Mouse (Mus musculus): ENCODE measurements around the gene Gm27021. TPM values are rescaled to one million over a fixed set of nuclear protein-coding genes. Genes with fewer than 3 reads are reported as not detected.
A peak's percentile ranks its signal among the peaks of the same experiment; 100 is the strongest.

The Gm27021 gene
- polyA plus RNA-seq, 1 experiment from 2014 or later = 2.3 TPM

DNA sequence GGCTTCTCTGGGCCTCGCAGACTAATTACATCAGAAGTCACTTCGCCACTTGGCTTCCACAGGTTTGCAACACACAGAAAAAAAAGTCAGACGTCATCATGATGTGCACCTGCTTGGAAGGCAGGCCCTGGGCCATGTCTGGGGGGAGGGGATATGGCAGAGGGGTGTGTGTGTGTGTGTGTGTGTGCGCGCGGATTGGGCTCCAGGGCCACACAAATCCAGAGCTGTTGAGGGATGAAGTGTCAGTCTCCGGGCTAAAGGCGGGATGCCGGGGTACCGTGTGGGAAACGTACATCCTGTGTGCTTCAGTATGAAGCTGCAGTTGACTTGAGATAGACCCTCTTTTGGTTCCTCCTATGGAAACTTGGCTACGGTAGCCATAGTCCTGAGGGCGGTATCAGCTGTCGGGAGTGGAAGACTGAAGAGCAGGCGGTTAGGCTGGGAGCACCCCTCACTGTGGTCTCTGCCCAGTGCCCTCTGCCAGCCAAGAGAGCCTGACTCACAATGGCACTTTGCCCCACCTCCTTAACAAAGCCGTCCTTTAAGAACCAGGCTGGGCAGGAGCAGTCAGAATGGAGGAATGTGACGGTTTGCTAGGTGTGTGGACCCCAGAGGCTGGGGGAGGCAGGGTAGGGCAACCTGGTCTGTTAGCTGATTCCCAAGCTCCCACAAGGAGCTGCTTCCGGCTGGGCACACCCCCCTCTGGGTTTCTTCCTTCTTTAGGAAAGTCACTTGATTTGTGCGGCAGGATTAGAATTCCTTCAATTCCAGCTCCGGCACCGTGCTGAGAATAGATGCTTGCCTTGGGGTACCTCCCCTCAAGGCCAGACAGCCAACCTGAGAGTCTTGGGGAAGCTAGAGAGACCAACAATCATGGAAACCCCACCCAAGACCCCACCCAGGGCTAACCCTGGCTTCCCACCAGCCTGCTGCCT is 36.2 kb downstream of the Gm27021 start:
- Histone ChIP-seq H3K36me3 (no peaks in the 10 kb centered on the region), H3K4me2 (no peak overlapping the region), H3K9ac (no peak overlapping the region), H3K4me3 (no peak overlapping the region), H3K4me1 (peaks cover 21% of the 10 kb centered on the region), H3K27ac (no peak overlapping the region), H3K9me3 (no peaks in the 10 kb centered on the region), H3K27me3 (peaks cover 28% of the 10 kb centered on the region)
- ATAC-seq (ENCODE audit: borderline replicate concordance, extremely low read depth, low FRiP score, low TSS enrichment) = no peak
- WGBS = 78% methylated on average over 21 of the region's 21 CpGs

DNA sequence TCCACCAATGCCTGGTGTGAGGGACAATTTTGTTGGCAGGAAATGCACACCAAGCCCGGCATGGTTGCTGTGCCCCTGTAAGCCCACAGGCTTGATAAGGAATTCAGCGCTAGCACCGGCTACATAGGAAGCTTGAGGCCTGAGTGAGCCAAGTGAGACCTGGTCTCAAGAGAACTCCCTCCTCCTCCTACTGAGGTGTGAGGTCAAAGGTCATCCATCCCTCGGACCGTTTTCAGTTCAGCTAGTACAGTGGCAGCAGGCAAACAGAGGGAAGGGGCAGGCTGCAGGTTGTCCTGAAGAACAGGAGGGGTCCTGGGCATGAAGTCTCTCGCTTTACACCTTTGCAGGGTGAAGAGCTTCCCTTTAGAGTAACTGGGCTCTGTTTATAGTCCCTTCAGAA is 37.0 kb downstream of the Gm27021 start:
- 41% methylated on average over 6 of the region's 6 CpGs for WGBS
- Histone ChIP-seq H3K9ac (no peak overlapping the region), H3K36me3 (no peaks in the 10 kb centered on the region), H3K9me3 (no peaks in the 10 kb centered on the region), H3K27me3 (peaks cover 28% of the 10 kb centered on the region), H3K4me1 (peaks cover 21% of the 10 kb centered on the region), H3K27ac (no peak overlapping the region), H3K4me2 (no peak overlapping the region), H3K4me3 (no peak overlapping the region)
- no peak for ATAC-seq (ENCODE audit: borderline replicate concordance, extremely low read depth, low FRiP score, low TSS enrichment)

DNA sequence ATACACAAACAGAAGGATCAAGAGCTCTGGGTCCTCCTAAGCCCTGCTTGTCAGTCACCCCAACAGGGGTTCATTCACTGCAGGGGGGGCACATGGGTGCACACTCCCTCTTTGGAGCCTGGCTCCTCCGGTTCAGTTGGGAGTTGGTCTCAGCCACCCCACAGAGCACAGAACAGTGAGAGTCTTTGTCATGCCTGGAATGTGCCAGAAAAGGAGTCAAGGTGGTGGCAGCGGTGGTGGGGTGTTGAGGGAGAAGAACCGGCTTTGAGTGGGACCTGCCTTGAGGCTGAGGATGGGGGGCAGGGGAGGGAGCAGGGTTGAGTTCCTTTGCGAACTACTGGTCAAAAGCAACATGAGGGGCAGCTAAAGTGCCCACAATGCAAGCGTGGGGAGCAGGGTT is 37.8 kb downstream of the Gm27021 start:
- Histone ChIP-seq H3K4me2 (no peak overlapping the region), H3K9me3 (no peaks in the 10 kb centered on the region), H3K27ac (peak overlapping the region; percentile 49), H3K4me1 (peaks cover 21% of the 10 kb centered on the region), H3K36me3 (no peaks in the 10 kb centered on the region), H3K27me3 (peaks cover 24% of the 10 kb centered on the region), H3K4me3 (no peak overlapping the region), H3K9ac (no peak overlapping the region)
- WGBS = 28% methylated on average over 5 of the region's 5 CpGs
- peak; percentile 31; the same call in 1 of the 2 replicates for ATAC-seq (ENCODE audit: borderline replicate concordance, extremely low read depth, low FRiP score, low TSS enrichment)

DNA sequence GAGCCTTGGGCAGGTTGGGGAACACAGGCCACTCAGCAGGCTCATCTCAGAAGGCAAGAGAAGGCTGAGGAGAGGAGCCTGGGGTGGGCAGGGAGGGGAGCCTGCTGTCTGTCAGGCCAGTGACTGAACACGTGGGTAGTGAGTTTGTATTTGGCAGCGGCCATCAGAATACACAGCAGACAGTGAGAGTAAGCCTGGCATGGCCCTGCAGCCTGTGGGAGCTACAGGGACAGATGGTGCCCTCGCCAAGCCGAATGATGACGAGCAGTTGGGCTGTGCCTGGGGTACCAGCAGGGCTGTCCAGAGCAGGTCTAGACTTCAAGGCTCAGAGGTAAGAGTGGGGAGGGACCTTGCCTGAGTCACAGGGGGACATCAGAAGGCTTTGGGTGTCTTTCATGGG is 40.6 kb downstream of the Gm27021 start:
- H3K4me3 ChIP-seq = no peak overlapping the region
- WGBS = 82% methylated on average over 5 of the region's 5 CpGs
- no peaks in the 10 kb centered on the region for H3K9me3 ChIP-seq
- no peak for ATAC-seq (ENCODE audit: borderline replicate concordance, extremely low read depth, low FRiP score, low TSS enrichment)
- peaks cover 13% of the 10 kb centered on the region for H3K4me1 ChIP-seq
- no peak overlapping the region for H3K9ac ChIP-seq
- H3K4me2 ChIP-seq = no peak overlapping the region
- no peaks in the 10 kb centered on the region for H3K36me3 ChIP-seq
- H3K27ac ChIP-seq = no peak overlapping the region
- H3K27me3 ChIP-seq = no peaks in the 10 kb centered on the region; the same call in 1 of the 2 replicates

DNA sequence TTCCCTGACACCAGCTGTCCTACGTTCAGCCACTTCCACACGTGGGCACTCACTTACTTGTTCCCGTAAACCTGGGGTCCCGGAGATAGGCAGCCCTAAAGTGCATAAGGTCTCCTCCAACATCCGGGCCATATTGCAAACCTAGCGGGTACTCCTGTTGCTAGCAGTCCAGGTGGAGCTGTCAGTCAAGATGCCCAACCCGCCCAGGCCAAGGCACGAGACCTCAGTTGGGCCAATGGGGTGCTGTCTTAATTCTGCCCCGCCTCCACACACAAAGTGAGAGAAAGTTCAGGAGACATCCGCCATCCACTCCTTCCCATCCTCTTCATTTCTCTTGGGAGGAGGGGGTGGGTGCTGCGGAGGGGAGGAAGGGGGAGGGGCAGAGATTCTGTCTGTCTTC is 41.4 kb downstream of the Gm27021 start:
- no peaks in the 10 kb centered on the region for H3K36me3 ChIP-seq
- 53% methylated on average over 11 of the region's 11 CpGs for WGBS
- no peak overlapping the region for H3K9ac ChIP-seq
- H3K4me2 ChIP-seq = no peak overlapping the region
- H3K27ac ChIP-seq = no peak overlapping the region
- H3K27me3 ChIP-seq = no peaks in the 10 kb centered on the region
- peaks cover 13% of the 10 kb centered on the region for H3K4me1 ChIP-seq
- no peak for ATAC-seq (ENCODE audit: borderline replicate concordance, extremely low read depth, low FRiP score, low TSS enrichment)
- no peak overlapping the region for H3K4me3 ChIP-seq
- H3K9me3 ChIP-seq = no peaks in the 10 kb centered on the region

DNA sequence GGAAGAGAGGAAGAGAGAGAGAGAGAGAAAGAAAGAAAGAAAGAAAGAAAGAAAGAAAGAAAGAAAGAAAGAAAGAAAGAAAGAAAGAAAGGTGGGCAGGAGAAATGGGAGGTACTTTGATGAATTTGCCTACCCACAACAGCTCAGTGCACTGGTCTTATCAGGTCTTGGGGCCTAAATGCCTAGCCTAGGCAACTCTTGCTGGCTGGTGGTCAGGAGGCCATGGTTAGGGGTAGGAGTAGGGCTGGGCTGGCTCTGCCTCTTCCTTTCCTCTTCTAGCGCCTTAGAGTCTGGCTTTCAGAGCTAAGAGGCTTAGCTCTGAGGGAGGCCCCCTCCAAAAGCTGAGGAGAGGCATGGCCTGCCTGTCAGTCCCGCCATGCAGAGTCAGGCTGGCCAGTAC is 44.3 kb downstream of the Gm27021 start:
- peaks cover 16% of the 10 kb centered on the region; the same call in 1 of the 2 replicates for H3K4me1 ChIP-seq
- ATAC-seq (ENCODE audit: borderline replicate concordance, extremely low read depth, low FRiP score, low TSS enrichment) = no peak
- no peaks in the 10 kb centered on the region for H3K9me3 ChIP-seq
- H3K4me3 ChIP-seq = no peak overlapping the region
- 54% methylated on average over 2 of the region's 2 CpGs for WGBS
- no peak overlapping the region for H3K27ac ChIP-seq
- no peak overlapping the region for H3K4me2 ChIP-seq
- no peaks in the 10 kb centered on the region for H3K36me3 ChIP-seq
- H3K9ac ChIP-seq = no peak overlapping the region
- H3K27me3 ChIP-seq = no peaks in the 10 kb centered on the region

DNA sequence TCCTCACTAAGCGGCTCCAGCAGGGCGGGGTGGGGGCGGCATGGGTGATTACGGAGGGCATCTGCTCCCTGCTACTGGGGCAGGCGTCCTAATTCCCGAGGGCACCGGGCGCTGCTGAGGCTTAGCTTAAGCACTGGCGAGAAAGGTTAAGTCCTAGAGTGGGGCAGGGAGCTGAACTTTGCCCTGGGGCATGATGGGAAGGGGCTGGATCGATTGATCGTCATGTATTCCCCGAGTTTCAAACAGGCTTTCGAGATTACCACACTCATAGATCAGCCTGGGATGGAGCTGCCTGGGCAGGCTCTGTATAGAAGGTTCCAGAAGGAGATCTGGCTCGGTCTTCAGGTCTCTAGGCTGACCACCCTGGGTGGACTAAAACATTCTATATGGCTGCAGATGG is 45.7 kb downstream of the Gm27021 start:
- Histone ChIP-seq H3K9me3 (no peaks in the 10 kb centered on the region), H3K4me3 (no peak overlapping the region), H3K27me3 (no peaks in the 10 kb centered on the region), H3K36me3 (no peaks in the 10 kb centered on the region), H3K9ac (no peak overlapping the region), H3K4me2 (no peak overlapping the region), H3K27ac (no peak overlapping the region), H3K4me1 (peaks cover 19% of the 10 kb centered on the region; the same call in 1 of the 2 replicates)
- WGBS = 59% methylated on average over 14 of the region's 14 CpGs
- no peak for ATAC-seq (ENCODE audit: borderline replicate concordance, extremely low read depth, low FRiP score, low TSS enrichment)

DNA sequence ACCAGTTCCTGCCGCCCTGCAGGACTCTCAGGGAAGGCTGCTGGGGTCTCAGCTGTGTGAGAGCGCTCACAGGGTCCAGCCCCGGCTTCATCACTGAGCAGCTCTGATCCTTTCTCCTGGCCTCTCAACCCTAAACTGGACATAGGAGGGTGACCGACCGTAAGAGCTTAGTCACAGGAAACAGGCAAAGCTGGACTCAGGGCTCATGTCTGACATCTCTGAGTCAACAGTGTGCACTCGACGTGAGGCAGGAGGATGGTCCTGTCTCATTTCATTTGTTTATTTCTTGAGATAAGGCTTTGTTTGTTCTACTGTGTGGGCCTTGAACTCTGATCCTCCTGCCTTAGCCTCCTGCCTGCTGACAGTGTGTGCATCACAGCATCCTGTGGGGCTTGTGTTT is 47.4 kb downstream of the Gm27021 start:
- 35% methylated on average over 7 of the region's 7 CpGs for WGBS
- Histone ChIP-seq H3K9ac (no peak overlapping the region), H3K9me3 (no peaks in the 10 kb centered on the region), H3K4me3 (no peak overlapping the region), H3K36me3 (no peaks in the 10 kb centered on the region), H3K4me2 (no peak overlapping the region), H3K4me1 (peaks cover 19% of the 10 kb centered on the region; the same call in 1 of the 2 replicates), H3K27me3 (no peaks in the 10 kb centered on the region), H3K27ac (no peak overlapping the region)
- ATAC-seq (ENCODE audit: borderline replicate concordance, extremely low read depth, low FRiP score, low TSS enrichment) = no peak

DNA sequence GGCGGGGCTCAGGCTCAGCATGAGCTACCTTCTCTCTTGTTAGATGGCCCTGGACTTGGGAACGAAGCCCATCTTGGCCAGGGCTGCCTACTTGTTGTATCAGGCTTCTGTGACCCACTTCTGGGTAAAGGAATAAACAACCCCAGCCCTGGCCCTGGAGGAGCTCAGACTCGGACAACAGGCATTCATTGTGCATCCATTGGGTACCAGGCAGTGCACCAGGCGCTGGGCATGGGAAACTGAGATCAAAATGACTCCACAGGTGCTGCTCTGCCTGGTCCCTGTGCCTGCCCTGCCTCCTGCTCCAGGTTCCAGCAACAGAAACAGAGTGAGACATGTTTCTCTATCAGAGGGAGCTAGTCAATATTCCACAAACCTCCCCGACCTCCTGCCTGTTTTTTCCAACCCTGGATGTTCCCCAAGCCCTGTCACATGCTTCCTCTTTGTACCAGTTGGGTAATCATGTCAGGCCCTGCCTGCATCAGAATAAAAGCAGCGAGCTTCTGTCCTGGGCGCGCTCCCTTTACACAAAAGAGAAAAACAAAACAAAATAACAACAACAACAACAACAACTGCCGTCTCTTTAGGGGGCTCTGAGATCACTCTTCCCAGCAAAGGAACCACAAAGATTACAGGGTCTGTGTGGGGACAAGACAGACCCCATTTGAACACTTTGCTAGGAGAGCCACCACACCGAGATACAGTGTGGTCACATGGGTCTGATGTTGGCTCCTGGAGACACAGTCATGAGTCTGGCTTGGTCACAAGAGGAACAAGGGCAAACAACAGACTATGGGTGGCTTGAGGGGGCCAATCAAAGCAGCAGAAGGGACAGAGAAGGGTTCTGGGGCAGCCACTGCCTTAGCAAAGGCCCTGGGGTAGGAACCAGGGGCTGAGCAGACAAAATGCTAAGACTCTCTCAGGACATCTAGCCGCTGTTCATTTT is 48.4 kb downstream of the Gm27021 start:
- Histone ChIP-seq H3K4me2 (no peak overlapping the region), H3K9me3 (no peaks in the 10 kb centered on the region), H3K27ac (no peak overlapping the region), H3K27me3 (no peaks in the 10 kb centered on the region), H3K9ac (no peak overlapping the region), H3K4me3 (no peak overlapping the region), H3K4me1 (peaks cover 19% of the 10 kb centered on the region; the same call in 1 of the 2 replicates), H3K36me3 (no peaks in the 10 kb centered on the region)
- ATAC-seq (ENCODE audit: borderline replicate concordance, extremely low read depth, low FRiP score, low TSS enrichment) = no peak
- WGBS = 67% methylated on average over 11 of the region's 11 CpGs

DNA sequence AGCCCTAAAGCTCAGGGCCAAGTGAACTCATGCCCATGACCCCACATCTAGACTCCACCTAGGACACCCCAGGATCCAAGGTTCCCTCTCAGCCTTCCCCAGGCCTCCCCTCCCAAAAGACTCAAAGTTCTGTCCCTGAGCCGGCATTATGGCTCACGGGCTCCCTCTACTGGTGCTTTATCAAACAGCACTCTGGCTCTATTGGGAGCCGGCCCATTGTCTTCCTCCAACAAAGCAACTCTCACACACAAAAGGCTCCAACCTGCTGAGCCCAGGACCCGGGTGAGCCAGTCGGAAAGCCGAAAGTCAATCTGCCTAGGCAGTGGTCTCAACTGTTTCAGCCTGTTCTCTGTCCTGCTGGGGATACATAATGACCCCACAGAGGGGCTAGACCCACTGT is 49.8 kb downstream of the Gm27021 start:
- WGBS = 3% methylated on average over 6 of the region's 6 CpGs
- no peak overlapping the region for H3K27ac ChIP-seq
- no peak overlapping the region for H3K4me3 ChIP-seq
- no peaks in the 10 kb centered on the region for H3K9me3 ChIP-seq
- peak; percentile 20; the same call in 1 of the 2 replicates for ATAC-seq (ENCODE audit: borderline replicate concordance, extremely low read depth, low FRiP score, low TSS enrichment)
- no peaks in the 10 kb centered on the region for H3K27me3 ChIP-seq
- H3K9ac ChIP-seq = no peak overlapping the region
- no peaks in the 10 kb centered on the region for H3K36me3 ChIP-seq
- no peak overlapping the region for H3K4me2 ChIP-seq
- H3K4me1 ChIP-seq = peaks cover 15% of the 10 kb centered on the region; the same call in 1 of the 2 replicates

DNA sequence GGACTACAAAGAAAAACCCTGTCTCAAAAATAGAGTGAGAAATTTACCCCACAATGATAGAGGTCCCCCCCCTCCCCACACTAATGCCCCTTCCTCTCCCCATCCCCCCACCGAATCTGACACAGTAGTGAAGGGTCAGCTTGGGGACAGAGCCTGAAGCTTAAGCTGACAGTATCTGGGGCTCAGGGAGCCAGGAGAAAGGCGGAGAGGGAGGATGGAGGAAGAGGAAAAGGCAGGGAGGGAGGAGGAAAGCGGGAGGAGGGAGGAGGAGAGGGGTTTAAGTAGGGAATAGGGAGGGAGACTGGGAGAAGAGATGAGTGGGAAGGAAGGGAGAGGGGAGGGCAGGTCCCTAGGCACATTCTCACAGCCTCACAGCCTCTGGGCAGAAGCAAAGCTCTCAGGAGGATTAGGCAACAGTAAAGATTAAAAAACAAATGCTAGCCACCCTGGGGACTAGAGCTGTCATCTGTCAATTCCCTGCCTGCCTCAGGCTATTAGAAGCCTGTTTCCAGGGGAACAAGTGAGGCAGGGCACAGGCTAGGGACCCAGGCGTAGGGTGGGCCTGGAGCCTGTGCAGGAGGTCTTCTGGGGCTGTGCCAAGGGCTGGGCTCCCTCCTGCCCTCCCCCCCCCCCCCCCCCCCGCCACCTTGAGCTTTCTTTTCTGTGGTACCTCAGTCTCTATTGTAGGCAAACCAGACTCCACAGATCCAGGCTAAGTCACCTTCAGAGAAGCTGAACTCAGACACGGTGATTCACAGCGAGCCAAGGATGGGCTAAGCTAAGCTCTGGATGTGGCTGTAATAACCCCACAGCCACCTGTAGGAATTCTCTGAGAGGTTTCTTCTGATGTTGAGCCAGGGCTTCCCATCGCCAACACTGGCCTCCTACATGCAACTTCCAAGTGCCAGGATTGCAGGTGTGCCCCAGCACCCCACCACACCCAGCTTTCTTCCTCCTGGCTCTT is 50.9 kb downstream of the Gm27021 start:
- ATAC-seq (ENCODE audit: borderline replicate concordance, extremely low read depth, low FRiP score, low TSS enrichment) = no peak
- H3K27me3 ChIP-seq = no peaks in the 10 kb centered on the region
- 49% methylated on average over 7 of the region's 8 CpGs for WGBS
- no peaks in the 10 kb centered on the region for H3K36me3 ChIP-seq
- no peak overlapping the region for H3K4me2 ChIP-seq
- no peaks in the 10 kb centered on the region for H3K9me3 ChIP-seq
- no peak overlapping the region for H3K9ac ChIP-seq
- peaks cover 14% of the 10 kb centered on the region; the same call in 1 of the 2 replicates for H3K4me1 ChIP-seq
- H3K27ac ChIP-seq = no peak overlapping the region
- no peak overlapping the region for H3K4me3 ChIP-seq
